ENCODE assay signal across 9 mouse cellular contexts in genomic region chrX:72788773-72789557, GRCm38 (mm10). TPM values are rescaled to one million over a fixed set of nuclear protein-coding genes. Genes with fewer than 3 reads are reported as not detected.
DNase-seq lines count a peak whose midpoint lies in the region.
"Had no signal": no experiment of that assay in that cellular context is flagged by ENCODE, and none has a peak within 500 bp of the region (broad histone marks: within the 10 kb centered on the region; RNA-seq: fewer than 3 reads in every experiment).

No protein-coding gene starts in this region.

- no peak overlapping the region for H3K27ac ChIP-seq in midbrain, embryonic 10.5 days (replicated peaks)

- no peaks in the 10 kb centered on the region for H3K36me3 ChIP-seq in midbrain, embryonic 10.5 days

- H3K4me3 ChIP-seq in midbrain, embryonic 10.5 days, result no peak overlapping the region

- 37% methylated on average over 1 of the region's 1 CpGs for WGBS in midbrain, embryonic 10.5 days

- H3K27me3 ChIP-seq in midbrain, embryonic 10.5 days (ENCODE audit: low read depth, poor library complexity, severe bottlenecking), result no peaks in the 10 kb centered on the region

- H3K4me1 ChIP-seq in midbrain, embryonic 10.5 days, result peaks cover 10% of the 10 kb centered on the region

- DNase-seq in lung, postnatal 36 days, result peak; percentile 3
- DNase-seq in lung, postnatal 10 days, result no peak
- DNase-seq in frontal cortex, postnatal 36 days (ENCODE audit: low spot score in 2 of 2), result peak; percentile 9 to 48
- DNase-seq in midbrain, embryonic 10.5 days (ENCODE audit: low spot score), result peak; percentile 45
- no peak for DNase-seq in urinary bladder, postnatal 36 days (ENCODE audit: low spot score in 2 of 2)
- DNase-seq in urinary bladder, adult 18-20 months (ENCODE audit: low spot score in 2 of 2), result no peak
- no peak for DNase-seq in ovary, postnatal 10 days (ENCODE audit: low spot score)
- DNase-seq in thymus, postnatal 36 days, result no peak
- DNase-seq: lung, postnatal 4 days had no signal

- no peaks in the 10 kb centered on the region for H3K9me3 ChIP-seq in midbrain, embryonic 10.5 days (replicated peaks)

RNA-seq across cellular contexts. Expression of gene Gabrq, which starts 36.0 kb away (rescaled TPM):
- 0.39 and 0.83 TPM in 2 replicates for polyA plus RNA-seq in midbrain, embryonic 10.5 days (2016; fragmentation: Nextera tagmentation; extraction: Ambion mirVana)

Comparison
In these comparisons a context has a peak if more than half of its experiments do, and no peak if none do; other contexts are left out.
1. DNase-seq: peak in lung, postnatal 36 days (single experiment), frontal cortex, postnatal 36 days (2 of 2) and midbrain, embryonic 10.5 days (single experiment); none in lung, postnatal 10 days (single experiment), urinary bladder, postnatal 36 days (0 of 2), urinary bladder, adult 18-20 months (0 of 2), ovary, postnatal 10 days (single experiment) and thymus, postnatal 36 days (0 of 2).